Mouse (Mus musculus) lung, embryonic 15.5 days (tissue): ENCODE results near the gene Kif1a. TPM values are rescaled to one million over a fixed set of nuclear protein-coding genes. Genes with fewer than 3 reads are reported as not detected.

ENCODE experiments used
- ATAC-seq: fragments of 200-750 bp; cut with Nextera tagmentation; 2 replicates; pipeline ENCODE4 v1.8.0; 2017; ENCODE audit warnings: moderate number of reproducible peaks, borderline replicate concordance; ENCODE audit not compliant: low FRiP score, low TSS enrichment; ENCODE audit errors: extremely low read depth
- H3K27ac ChIP-seq: fragments of 300-500 bp; sonication (generic); 2 replicates; pipeline ENCODE4 v1.5.1; 2015; ENCODE audit warnings: moderate library complexity, mild to moderate bottlenecking, inconsistent platforms
- H3K27me3 ChIP-seq: fragments of 300-500 bp; sonication (generic); 2 replicates; pipeline ENCODE4 v1.6.1; 2015; ENCODE audit warnings: inconsistent platforms
- H3K36me3 ChIP-seq: fragments of 300-500 bp; sonication (generic); 2 replicates; pipeline ENCODE4 v1.6.1; 2015; ENCODE audit warnings: inconsistent platforms
- H3K4me1 ChIP-seq: fragments of 300-500 bp; sonication (generic); 2 replicates; pipeline ENCODE4 v1.6.1; 2015; ENCODE audit warnings: inconsistent platforms
- H3K4me2 ChIP-seq: fragments of 300-500 bp; sonication (generic); 2 replicates; pipeline ENCODE4 v1.6.1; 2015; ENCODE audit warnings: inconsistent platforms, mild to moderate bottlenecking, moderate library complexity
- H3K4me3 ChIP-seq: fragments of 300-500 bp; sonication (generic); 2 replicates; pipeline ENCODE4 v1.5.1; 2015; ENCODE audit warnings: mild to moderate bottlenecking, inconsistent platforms
- H3K9ac ChIP-seq: fragments of 300-500 bp; sonication (generic); 2 replicates; pipeline ENCODE4 v1.6.1; 2015; ENCODE audit warnings: inconsistent platforms
- H3K9me3 ChIP-seq: fragments of 300-500 bp; sonication (generic); 2 replicates; pipeline ENCODE4 v1.6.1; 2016; ENCODE audit warnings: inconsistent platforms
- WGBS: fragments of 180-500 bp; shearing (Covaris S2); methylation state at CpG from one replicate; pipeline ENCODE4 v1.1.7; 2015; 5-methylcytosine and 5-hydroxymethylcytosine counted together
- polyA plus RNA-seq: library from polyadenylated mRNA; unstranded; fragments of >200 nt; fragmentation: Nextera tagmentation; extraction: Ambion mirVana; gene quantifications from 2 replicates; pipeline ENCODE4 v1.2.1, GENCODE M21; 2015

Kif1a gene
- polyA plus RNA-seq, 1 experiment from 2014 or later: 10.8 TPM

DNA sequence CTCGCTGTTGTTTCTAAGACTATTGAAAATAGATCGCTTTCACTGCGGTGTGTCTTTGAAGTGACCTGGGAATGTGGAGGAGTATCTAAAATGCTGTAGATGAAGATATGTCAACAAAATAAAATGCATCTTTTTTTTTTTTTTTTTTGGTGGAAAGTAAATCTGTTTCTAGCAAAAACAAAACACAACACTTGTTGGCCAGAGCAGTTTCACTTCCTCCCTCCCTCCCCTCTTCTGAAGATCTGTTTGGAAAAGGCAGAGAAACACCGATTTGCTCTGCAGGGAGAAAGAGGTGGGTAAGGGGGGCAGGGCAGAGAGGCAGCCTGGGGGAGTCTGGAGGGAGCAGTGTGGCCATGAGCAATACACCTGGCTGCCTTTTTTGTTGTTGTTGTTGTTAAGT lies 88.4 kb downstream of the Kif1a start:
- Histone ChIP-seq H3K4me2 (no peak overlapping the region), H3K4me1 (no peaks in the 10 kb centered on the region), H3K9me3 (no peaks in the 10 kb centered on the region), H3K27me3 (no peaks in the 10 kb centered on the region), H3K36me3 (no peaks in the 10 kb centered on the region), H3K9ac (no peak overlapping the region), H3K27ac (no peak overlapping the region), H3K4me3 (no peak overlapping the region)
- WGBS: 72% methylated on average over 4 of the region's 4 CpGs
- no peak for ATAC-seq

DNA sequence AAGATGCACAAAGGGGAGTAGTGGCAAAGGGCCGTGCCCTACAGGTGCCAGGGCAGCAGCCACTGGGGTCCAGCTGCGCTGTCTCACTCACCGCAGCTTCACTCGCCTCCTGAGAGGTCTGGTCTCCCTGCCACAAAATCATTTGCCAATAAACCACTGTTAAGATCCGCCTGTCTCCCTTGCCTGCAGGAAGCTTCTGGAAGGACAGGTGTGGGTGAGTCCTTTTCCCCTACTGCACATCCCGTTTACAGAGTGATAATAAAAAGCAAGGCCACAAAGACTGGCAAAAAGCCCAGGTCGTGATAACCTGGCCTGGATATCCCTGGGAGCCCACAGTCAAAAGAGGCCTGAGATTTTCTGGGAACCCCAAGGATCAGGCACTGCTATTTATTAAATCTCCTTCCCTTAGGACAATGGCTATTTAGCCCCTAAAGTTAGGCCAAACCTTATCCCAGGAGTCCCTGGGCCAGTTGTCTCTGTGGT lies 89.6 kb downstream of the Kif1a start:
- H3K27ac ChIP-seq: no peak overlapping the region
- no peak for ATAC-seq
- 58% methylated on average over 7 of the region's 7 CpGs for WGBS

GRCm38 (mm10) chr1:93010731-93011130 lies 91.0 kb downstream of the Kif1a start:
- H3K4me3 ChIP-seq: no peak overlapping the region
- 27% methylated on average over 3 of the region's 3 CpGs for WGBS

More for the DNA sequence above, 89.6 kb downstream of the Kif1a start:
- Histone ChIP-seq H3K9me3 (no peaks in the 10 kb centered on the region), H3K4me2 (no peak overlapping the region), H3K4me3 (no peak overlapping the region), H3K36me3 (no peaks in the 10 kb centered on the region), H3K4me1 (no peaks in the 10 kb centered on the region), H3K27me3 (no peaks in the 10 kb centered on the region), H3K9ac (no peak overlapping the region)

DNA sequence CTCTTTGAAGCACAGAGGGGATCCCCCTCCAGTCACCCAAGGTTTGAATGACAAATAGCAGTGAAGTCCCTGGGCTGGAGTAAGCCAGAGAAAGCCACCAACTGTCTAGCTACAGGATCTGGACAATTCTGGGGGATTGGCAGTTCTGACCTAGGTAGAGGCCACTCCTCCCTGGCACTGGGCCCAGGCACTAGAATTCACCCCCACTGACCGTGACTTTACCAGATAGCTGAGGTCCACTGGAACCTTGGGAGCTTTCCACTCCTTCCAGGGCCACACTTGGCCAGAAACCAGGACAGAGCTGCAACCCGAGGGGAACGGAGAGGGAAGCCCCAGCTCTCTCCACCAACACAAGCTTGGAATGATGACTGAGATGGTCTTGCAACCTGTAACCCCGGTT lies 92.6 kb downstream of the Kif1a start:
- Histone ChIP-seq H3K4me3 (no peak overlapping the region), H3K4me1 (no peaks in the 10 kb centered on the region), H3K4me2 (no peak overlapping the region), H3K27me3 (no peaks in the 10 kb centered on the region), H3K36me3 (no peaks in the 10 kb centered on the region), H3K27ac (no peak overlapping the region), H3K9ac (no peak overlapping the region), H3K9me3 (no peaks in the 10 kb centered on the region)
- no peak for ATAC-seq
- WGBS: 31% methylated on average over 4 of the region's 4 CpGs

More at GRCm38 (mm10) chr1:93010731-93011130, 91.0 kb downstream of the Kif1a start:
- ATAC-seq: no peak
- H3K27me3 ChIP-seq: no peaks in the 10 kb centered on the region
- no peak overlapping the region for H3K27ac ChIP-seq
- no peaks in the 10 kb centered on the region for H3K36me3 ChIP-seq
- H3K9me3 ChIP-seq: no peaks in the 10 kb centered on the region
- H3K4me1 ChIP-seq: no peaks in the 10 kb centered on the region
- no peak overlapping the region for H3K4me2 ChIP-seq
- no peak overlapping the region for H3K9ac ChIP-seq

GRCm38 (mm10) chr1:93006061-93006460 lies 95.7 kb downstream of the Kif1a start, which contains the start of gene Aqp12:
Gene Aqp12, plus strand, starts transcription at chr1:93006334.
- ATAC-seq: no peak
- no peak within 1 kb of the TSS for H3K27ac ChIP-seq
- H3K9ac ChIP-seq: no peak within 1 kb of the TSS
- H3K4me3 ChIP-seq: no peak within 1 kb of the TSS
- H3K9me3 ChIP-seq: no peaks in the 10 kb centered on the region
- no peaks in the 10 kb centered on the region for H3K36me3 ChIP-seq
- no peaks in the 10 kb centered on the region for H3K4me1 ChIP-seq
- H3K4me2 ChIP-seq: no peak within 1 kb of the TSS
- 56% methylated on average over 7 of the region's 7 CpGs for WGBS
- no peaks in the 10 kb centered on the region for H3K27me3 ChIP-seq

GRCm38 (mm10) chr1:92992880-92993279 lies 108.9 kb downstream of the Kif1a start:
- no peaks in the 10 kb centered on the region for H3K9me3 ChIP-seq
- H3K27ac ChIP-seq: no peak overlapping the region
- no peaks in the 10 kb centered on the region for H3K27me3 ChIP-seq
- H3K9ac ChIP-seq: no peak overlapping the region
- H3K4me1 ChIP-seq: no peaks in the 10 kb centered on the region
- no peak overlapping the region for H3K4me3 ChIP-seq
- H3K4me2 ChIP-seq: no peak overlapping the region
- no peak for ATAC-seq
- WGBS: 69% methylated on average over 2 of the region's 2 CpGs
- no peaks in the 10 kb centered on the region for H3K36me3 ChIP-seq

DNA sequence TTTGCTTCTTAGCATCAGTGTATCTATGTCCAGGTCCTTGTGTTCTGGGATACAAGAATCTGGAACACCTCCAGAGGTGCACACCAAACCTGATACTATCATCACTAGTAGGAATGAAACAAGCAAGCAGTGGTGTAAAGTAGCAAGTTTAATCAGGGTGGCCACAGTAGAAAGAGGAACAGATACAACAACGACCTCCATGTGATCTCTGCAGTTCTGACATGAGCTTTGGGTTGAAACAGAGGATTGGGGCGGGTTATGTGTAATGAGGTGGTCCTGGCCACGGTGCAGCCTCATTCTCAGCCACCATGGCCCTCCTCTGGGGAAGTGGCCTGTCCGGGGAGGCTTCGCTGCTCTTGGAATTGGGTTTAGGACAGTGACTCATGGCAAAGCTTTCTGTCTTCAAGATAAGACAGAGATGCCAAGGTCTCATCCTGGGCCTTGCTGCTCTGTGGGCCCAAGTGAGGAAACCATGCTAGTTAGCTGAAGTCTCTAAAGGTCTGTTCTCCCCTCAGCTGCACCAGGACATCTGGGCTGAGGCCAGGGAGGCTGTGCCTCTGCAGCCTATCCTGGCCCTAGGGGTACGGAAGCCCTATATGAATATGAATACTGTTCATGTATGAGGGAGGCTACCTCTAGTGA lies 109.4 kb downstream of the Kif1a start:
- ATAC-seq: no peak
- H3K36me3 ChIP-seq: no peaks in the 10 kb centered on the region
- 71% methylated on average over 6 of the region's 6 CpGs for WGBS
- no peaks in the 10 kb centered on the region for H3K9me3 ChIP-seq
- H3K27me3 ChIP-seq: no peaks in the 10 kb centered on the region
- H3K4me3 ChIP-seq: no peak overlapping the region
- no peak overlapping the region for H3K4me2 ChIP-seq
- H3K4me1 ChIP-seq: no peaks in the 10 kb centered on the region
- no peak overlapping the region for H3K9ac ChIP-seq
- no peak overlapping the region for H3K27ac ChIP-seq

- H3K4me1 ChIP-seq: no peaks in the 10 kb centered on the region
- H3K36me3 ChIP-seq: no peaks in the 10 kb centered on the region
- H3K9me3 ChIP-seq: no peaks in the 10 kb centered on the region
- H3K27me3 ChIP-seq: no peaks in the 10 kb centered on the region
- H3K4me2 ChIP-seq: no peak overlapping the region
- no peak for ATAC-seq
- 47% methylated on average over 4 of the region's 4 CpGs for WGBS
- no peak overlapping the region for H3K9ac ChIP-seq
- H3K4me3 ChIP-seq: no peak overlapping the region
- H3K27ac ChIP-seq: no peak overlapping the region
Observed at GRCm38 (mm10) chr1:92989891-92990290, 111.9 kb downstream of the Kif1a start.

GRCm38 (mm10) chr1:92988894-92989293 lies 112.9 kb downstream of the Kif1a start:
- Histone ChIP-seq H3K9me3 (no peaks in the 10 kb centered on the region), H3K36me3 (no peaks in the 10 kb centered on the region), H3K4me3 (no peak overlapping the region), H3K9ac (no peak overlapping the region), H3K27me3 (no peaks in the 10 kb centered on the region), H3K27ac (no peak overlapping the region), H3K4me1 (no peaks in the 10 kb centered on the region), H3K4me2 (no peak overlapping the region)
- WGBS: 48% methylated on average over 4 of the region's 4 CpGs
- ATAC-seq: no peak

DNA sequence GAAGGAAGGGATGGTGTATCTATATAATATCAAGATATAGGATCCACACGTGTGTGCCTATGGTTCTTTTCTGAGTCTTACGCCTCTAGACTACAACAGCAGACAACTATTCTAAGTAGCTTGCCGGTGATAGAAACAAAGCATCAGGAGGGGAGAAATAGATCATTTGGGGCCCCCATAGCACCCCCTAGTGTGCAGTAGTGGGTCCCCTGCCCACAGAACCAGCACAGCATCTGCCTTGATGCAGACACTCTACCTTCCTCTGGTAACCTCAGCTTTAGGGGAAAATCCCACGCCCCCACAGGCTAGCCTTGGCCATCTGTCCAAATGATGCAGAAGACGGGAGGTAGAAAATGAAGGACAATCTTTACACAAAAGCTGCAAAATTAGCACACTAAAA lies 116.8 kb downstream of the Kif1a start:
- 85% methylated on average over 5 of the region's 5 CpGs for WGBS

GRCm38 (mm10) chr1:92982931-92983605 lies 118.7 kb downstream of the Kif1a start:
- Histone ChIP-seq H3K4me3 (no peak overlapping the region), H3K9me3 (no peaks in the 10 kb centered on the region), H3K27ac (no peak overlapping the region), H3K4me1 (peaks cover 15% of the 10 kb centered on the region), H3K27me3 (no peaks in the 10 kb centered on the region; the same call in 1 of the 2 replicates), H3K36me3 (no peaks in the 10 kb centered on the region), H3K9ac (no peak overlapping the region), H3K4me2 (no peak overlapping the region)
- no peak for ATAC-seq
- 86% methylated on average over 17 of the region's 17 CpGs for WGBS

More for the DNA sequence above, 116.8 kb downstream of the Kif1a start:
- no peak overlapping the region for H3K4me2 ChIP-seq
- no peak overlapping the region for H3K27ac ChIP-seq
- ATAC-seq: no peak
- H3K9me3 ChIP-seq: no peaks in the 10 kb centered on the region
- no peaks in the 10 kb centered on the region for H3K27me3 ChIP-seq
- H3K36me3 ChIP-seq: no peaks in the 10 kb centered on the region
- H3K9ac ChIP-seq: no peak overlapping the region
- H3K4me1 ChIP-seq: no peaks in the 10 kb centered on the region
- H3K4me3 ChIP-seq: no peak overlapping the region

DNA sequence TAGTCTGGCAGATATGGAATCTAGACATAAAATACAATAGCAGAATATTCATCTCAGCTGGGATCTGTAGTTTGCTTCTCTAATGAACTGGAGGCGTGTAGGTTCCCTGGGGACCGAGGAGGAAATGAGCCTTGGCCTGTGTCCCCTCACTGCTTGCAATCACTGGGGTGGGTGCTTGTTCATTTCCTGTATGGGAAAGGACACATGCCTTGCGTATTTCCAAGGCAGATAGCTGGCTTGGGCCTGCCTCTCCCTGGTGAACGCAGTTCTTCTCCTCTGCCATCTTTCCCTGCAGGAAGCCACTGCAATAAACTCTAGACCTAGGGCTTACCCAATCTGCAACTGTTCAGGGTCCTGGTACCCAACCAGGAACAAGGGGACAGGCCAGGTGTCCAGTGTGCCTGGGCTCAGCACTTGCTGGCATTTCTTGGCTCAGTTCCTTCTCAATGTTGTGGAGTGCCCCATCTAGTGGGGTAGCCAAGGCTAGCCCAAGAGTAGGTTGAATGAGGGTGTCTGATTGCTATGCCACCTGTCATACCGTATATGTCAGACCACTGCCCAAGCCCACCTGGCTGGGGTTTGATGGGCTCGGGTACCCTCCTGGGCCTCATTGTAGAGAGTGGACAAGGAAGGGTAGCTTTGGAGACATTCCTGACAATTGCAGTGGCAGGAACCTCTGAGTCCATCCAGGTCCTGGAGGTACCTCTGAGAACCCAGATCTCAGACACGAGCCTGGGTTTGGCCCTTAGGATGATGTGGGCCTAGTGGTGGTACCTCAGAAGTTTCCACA lies 120.5 kb downstream of the Kif1a start:
- 74% methylated on average over 7 of the region's 7 CpGs for WGBS
- no peaks in the 10 kb centered on the region; the same call in 1 of the 2 replicates for H3K27me3 ChIP-seq
- no peaks in the 10 kb centered on the region for H3K9me3 ChIP-seq
- no peak overlapping the region for H3K9ac ChIP-seq
- ATAC-seq: no peak
- no peak overlapping the region for H3K4me3 ChIP-seq
- H3K4me2 ChIP-seq: no peak overlapping the region
- peaks cover 19% of the 10 kb centered on the region for H3K4me1 ChIP-seq
- H3K27ac ChIP-seq: no peak overlapping the region
- H3K36me3 ChIP-seq: no peaks in the 10 kb centered on the region
